Mouse (Mus musculus): Measurements from ENCODE around the gene Ifitm5.

Gene Ifitm5

DNA sequence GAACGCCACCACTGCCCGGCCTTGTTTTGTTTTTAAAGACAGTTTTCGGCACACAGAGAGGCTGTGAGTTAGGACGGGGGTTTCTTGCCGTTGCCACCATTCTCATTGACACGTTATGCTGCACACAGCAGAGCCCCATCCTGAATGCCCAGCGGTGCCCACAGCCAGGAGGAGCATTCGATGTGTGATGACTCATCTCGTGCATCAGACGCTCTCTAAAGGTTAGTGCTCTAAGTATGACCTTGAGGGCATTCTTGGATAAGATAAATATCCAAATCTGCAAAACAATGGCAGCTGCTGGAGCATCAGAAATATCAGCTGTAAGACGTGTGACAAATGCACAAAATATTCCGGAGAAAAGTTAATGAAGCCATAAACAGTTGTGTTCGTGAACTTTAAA lies 43.0 kb downstream of the Ifitm5 start:
- CTCF ChIA-PET = interaction anchor here (0.6 to 3.9 kb wide), 19 partner anchors 13 to 453 kb away, joined by 3 to 48 read pairs (median 12); partner anchors contain the start of genes Nlrp6 (in 2 of the 4) and Scgb1c1 (in 1 of the 4)

DNA sequence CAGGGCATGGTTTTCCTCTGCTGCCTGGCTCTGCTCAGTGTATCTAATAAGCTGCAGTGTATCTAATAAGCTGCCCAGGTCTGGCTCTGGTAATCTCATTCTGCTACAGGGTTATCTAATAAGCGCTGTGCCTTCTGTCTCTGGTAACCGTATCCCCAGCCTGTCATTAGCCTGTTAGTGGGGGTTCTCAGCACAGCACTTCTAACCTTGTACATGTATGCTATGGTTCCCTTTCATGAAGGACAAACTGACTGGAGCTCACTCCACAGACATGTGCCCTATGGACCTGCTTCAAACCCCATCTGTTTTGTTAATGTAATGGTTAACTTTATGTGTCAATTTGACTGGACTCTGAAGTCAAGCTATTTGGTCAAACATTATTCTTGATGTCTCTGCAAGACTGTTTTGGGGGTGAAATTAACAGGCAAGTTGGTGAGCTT lies 44.4 kb downstream of the Ifitm5 start:
- POLR2A ChIA-PET = interaction anchor here in 1 of 4 experiments (0.8 to 1.8 kb wide), 4 partner anchors 11 to 70 kb away, joined by 3 to 8 read pairs (median 4); no protein-coding TSS in a partner anchor
- CTCF ChIA-PET = interaction anchor here in 3 of 4 experiments (1.1 to 1.6 kb wide), 7 partner anchors 99 to 271 kb away, joined by 3 to 6 read pairs (median 3); no protein-coding TSS in a partner anchor

More for the DNA sequence above, 43.0 kb downstream of the Ifitm5 start:
- POLR2A ChIA-PET = interaction anchor here in 2 of 4 experiments (0.9 to 3.2 kb wide), 6 partner anchors 15 to 216 kb away, joined by 4 to 30 read pairs (median 12); partner anchors contain the start of genes Nlrp6 (in 1 of the 2), Psmd13 (in 1 of the 2) and Sirt3 (in 1 of the 2)

DNA sequence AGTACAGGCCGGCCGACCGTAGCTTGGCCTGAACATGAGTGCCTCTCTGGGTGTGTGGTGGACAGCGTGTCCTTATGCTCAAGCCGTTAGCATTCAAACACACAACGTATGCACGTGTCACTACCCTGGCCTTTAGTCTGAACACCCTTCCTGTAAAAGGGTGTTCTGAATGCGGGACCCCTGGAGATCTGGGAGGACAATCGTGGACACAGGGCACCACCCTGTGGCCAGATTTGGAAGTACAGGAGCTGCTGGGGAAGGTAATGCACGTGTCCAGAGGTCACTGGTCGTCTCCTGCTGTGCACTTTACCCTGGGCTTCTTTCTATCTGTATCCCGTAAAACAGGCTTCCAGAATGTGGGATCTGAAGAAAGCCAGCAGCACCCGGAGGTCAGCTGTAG lies 46.9 kb downstream of the Ifitm5 start:
- ChIA-PET CTCF (interaction anchor here (0.5 to 3.1 kb wide), 61 partner anchors 9 to 1719 kb away, joined by 3 to 50 read pairs (median 4); partner anchors contain the start of genes Scgb1c1 (in 4 of the 4), Odf3 (in 3 of the 4), Sirt3 (in 2 of the 4) and Bet1l (in 1 of the 4)), POLR2A (interaction anchor here in 3 of 4 experiments (0.6 to 2.3 kb wide), 38 partner anchors 9 to 822 kb away, joined by 3 to 12 read pairs (median 4); partner anchors contain the start of genes Sirt3 (in 3 of the 3), Gm45785 (in 2 of the 3), Nlrp6 (in 2 of the 3) and Odf3 (in 2 of the 3))

DNA sequence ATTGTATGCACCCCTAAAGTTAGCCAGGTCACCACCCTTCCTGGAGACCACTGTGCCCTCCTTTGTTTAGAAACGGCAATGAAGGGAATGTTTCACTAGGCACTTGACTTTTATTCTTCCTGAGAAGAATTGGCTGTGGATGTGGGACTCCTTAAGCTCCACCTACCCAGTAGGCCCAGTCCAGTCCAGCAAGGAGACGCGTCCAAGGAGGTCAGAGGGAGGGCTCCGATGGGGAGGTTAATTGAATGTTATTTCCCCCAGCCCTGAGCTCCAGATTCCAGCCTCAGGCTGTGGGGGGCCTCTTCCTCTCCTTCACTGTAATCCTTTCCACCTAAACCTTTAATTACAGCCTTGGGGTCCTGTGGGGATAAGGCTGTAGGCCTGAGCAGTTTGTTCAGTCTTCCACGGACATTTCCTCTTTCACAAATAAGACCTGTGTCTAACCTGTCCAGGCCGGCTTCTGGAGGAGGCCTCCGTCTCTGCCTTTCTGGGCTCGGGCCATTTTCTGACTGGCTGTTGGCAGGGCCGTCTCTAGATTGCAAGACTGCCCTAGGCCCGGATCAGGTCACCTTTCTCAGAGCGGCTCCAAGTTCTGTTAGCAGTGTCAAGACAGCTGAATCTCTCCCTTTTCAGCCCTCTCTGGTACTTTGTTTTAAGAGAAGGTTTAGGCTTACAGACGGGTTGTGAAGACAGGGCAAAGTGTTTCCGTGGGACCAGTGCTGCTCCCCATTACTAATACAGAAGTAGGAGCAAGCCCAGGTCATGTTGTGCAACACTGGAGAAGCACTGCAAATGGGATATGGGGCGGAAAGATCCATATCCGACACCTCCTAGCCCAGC lies 47.8 kb downstream of the Ifitm5 start:
- POLR2A ChIA-PET = interaction anchor here in 3 of 4 experiments (0.7 to 2.3 kb wide), 19 partner anchors 8 to 821 kb away, joined by 3 to 12 read pairs (median 4); partner anchors contain the start of genes Sirt3 (in 3 of the 3), Psmd13 (in 2 of the 3), Gm45785 (in 1 of the 3) and Nlrp6 (in 1 of the 3)

DNA sequence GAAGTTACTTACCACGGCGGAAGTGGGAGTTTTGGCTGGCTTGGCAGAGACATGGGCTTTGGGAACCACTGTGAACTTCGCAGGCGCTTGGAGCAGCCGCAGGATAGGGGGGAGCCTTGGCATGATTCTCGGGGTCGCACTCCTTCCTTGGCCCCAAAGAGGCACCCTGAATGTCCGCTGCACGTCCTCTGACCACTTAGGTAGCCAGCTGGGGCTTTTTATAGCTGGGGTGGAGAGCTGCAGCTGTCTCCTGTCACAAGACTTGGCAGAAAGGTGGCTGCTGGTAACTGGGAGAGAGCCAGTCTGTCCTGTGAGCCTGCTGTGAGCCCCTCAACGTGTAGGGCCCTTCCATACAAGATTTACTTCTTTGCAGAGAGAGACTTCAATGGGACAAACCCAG lies 49.9 kb downstream of the Ifitm5 start, which contains the start of gene Cox8b:
Gene Cox8b, minus strand, starts transcription at position 227 of the 400 bp plus-strand sequence.
- ChIA-PET CTCF (no interaction called here), POLR2A (interaction anchor here in 2 of 4 experiments (0.9 to 2.5 kb wide), 6 partner anchors 8 to 59 kb away, joined by 3 to 7 read pairs (median 6); no protein-coding TSS in a partner anchor)

More for the DNA sequence above, 47.8 kb downstream of the Ifitm5 start:
- CTCF ChIA-PET = interaction anchor here (0.9 to 3.1 kb wide), 23 partner anchors 9 to 715 kb away, joined by 3 to 50 read pairs (median 5); partner anchors contain the start of genes Scgb1c1 (in 3 of the 4), Odf3 (in 2 of the 4), Pgghg (in 1 of the 4) and Psmd13 (in 1 of the 4)

DNA sequence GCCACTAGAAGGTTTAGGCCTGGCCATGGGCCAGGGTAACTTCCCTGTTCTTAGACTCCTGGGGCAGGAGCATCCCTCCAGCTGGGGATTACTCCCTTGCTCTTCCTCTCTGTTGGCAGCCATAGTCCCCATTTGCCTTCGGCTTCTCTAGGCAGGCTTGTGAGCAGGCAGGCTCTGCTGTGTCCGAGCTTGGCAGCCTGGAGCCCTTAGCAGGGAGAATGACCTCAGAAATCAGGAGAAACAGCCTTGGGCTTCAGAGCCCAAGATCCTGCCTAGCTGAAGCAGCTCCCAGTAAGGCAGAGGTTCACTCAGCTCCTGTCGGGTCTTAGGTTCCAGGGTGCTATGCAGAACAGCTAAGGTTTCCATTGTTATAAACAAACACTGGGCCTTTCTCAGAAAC lies 51.0 kb downstream of the Ifitm5 start:
- CTCF ChIA-PET = interaction anchor here in 2 of 4 experiments (0.8 to 1.1 kb wide), 3 partner anchors 9 to 54 kb away, joined by 3 to 5 read pairs (median 3); partner anchors contain the start of gene Scgb1c1 (in 2 of the 2)
- POLR2A ChIA-PET = interaction anchor here in 2 of 4 experiments (0.5 to 2.5 kb wide), 14 partner anchors 9 to 326 kb away, joined by 3 to 7 read pairs (median 4); partner anchors contain the start of genes Gm45785 (in 1 of the 2), Psmd13 (in 1 of the 2), Ric8a (in 1 of the 2) and Sirt3 (in 1 of the 2)

Measured in embryonic stem cell, embryonic (primary cell).